Mouse (Mus musculus) urinary bladder, postnatal 10 days (tissue): ENCODE results near the gene Tlr7.

Experiments used
- DNase-seq: peaks from one replicate; pipeline ENCODE4 v3.0.0; 2022; ENCODE audit warnings: low spot score

Tlr7 gene

GRCm38 (mm10) chrX:167276953-167277352 lies 53.4 kb downstream of the Tlr7 start:
- peak; percentile 9 for DNase-seq

DNA sequence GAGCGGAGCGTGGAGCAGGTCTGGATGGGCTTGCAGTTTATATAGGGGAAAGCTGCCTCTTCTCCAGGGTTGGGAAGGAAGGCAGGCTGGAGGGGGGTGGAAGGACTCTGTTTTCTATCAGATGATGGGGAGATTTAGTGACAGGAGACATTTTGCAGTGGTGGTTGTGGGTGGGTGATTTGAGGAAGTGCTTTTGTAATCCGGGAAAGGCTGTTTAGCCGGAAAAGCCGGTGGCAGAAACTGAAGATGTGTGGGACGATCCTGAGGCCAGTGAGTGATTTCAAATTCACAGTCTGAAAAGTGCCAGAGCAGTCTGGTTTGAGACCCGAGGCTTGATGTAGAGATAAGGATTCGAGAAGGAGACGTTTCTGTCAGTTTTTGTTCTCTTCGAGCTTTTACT lies 53.8 kb downstream of the Tlr7 start:
- DNase-seq, result no peak

DNA sequence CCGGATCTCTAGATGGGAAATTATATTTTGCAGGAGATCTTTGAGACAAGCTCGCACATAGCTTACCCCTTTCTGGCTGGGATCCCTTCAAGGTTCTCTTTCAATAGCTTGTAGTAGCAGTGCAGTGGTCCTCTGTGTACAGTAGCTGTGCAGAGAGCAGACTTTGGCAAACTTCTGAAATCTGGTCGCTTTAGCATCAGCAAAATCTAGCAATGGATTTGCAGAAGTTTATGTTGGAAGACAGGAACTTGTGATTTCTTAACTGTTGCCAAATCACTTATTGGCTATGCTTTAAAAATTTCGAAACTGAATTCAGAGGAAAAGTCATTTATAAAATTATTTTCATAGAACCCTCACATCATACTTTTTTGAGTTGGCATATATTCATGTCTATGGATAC lies 66.3 kb downstream of the Tlr7 start, which contains the start of gene Tlr8:
Tlr8 (minus strand) TSS at position 244 of the 400 bp plus-strand sequence.
- DNase-seq, result no peak

DNA sequence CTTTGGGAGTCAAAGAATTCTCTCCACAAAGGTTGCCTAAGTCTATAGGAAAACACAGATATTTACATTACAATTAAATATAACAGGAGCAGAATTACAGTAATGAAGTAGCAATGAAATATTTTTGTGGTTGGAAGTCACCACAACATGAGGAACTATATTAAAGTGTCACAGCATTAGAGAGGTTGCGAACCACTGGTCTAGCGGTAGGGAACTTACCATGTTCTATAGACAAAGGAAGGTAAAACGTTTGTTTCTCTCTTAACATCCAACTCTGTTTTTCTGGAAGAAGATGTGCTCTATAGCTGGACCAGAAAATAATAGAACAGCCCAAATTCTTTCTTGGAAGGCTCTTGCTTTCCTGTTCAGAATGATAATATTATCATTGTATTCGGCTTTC lies 66.8 kb downstream of the Tlr7 start:
- no peak for DNase-seq
